Mouse (Mus musculus) lung, postnatal 36 days (tissue): ENCODE results near the gene Hbq1a.
"Not testable (repeated sequence)": the region's sequence is repeated elsewhere in the genome, so short reads cannot be mapped to it uniquely, and the experiment has no call there.

Source experiments
- DNase-seq: peaks from one replicate; pipeline ENCODE4 v3.0.0; 2022; ENCODE audit warnings: mixed read lengths

The Hbq1a gene

DNA sequence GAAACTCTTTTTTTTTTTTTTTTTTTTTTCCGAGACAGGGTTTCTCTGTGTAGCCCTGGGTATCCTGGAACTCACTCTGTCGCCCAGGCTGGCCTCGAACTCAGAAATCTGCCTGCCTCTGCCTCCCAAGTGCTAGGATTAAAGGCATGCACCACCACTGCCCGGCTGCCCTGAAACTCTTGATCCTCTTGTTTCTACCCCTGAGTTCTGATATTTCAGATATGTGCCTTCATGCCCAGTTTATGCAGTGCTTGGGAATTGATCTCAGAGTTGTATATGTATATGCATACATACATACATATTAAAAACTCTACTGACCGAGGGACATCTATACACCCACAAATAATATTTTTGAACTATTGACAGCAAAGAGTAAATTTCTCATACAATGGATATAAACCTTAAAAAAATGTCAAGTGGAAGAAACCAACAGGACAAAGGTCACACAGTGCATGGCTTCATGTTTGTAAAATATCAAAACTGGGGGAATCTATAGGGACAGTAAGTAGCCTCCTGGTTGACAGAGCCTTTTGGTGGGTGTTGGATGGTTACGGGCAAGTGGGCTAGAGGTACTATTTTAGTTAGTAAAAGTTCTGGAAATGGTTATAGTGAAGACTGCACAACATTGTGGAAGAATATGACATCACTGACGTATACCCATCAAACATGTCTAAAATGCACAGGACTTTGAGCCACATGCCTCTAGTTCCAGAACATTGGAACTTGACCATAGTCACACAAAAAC, 14.7 kb upstream of the Hbq1a start:
- no peak for DNase-seq

DNA sequence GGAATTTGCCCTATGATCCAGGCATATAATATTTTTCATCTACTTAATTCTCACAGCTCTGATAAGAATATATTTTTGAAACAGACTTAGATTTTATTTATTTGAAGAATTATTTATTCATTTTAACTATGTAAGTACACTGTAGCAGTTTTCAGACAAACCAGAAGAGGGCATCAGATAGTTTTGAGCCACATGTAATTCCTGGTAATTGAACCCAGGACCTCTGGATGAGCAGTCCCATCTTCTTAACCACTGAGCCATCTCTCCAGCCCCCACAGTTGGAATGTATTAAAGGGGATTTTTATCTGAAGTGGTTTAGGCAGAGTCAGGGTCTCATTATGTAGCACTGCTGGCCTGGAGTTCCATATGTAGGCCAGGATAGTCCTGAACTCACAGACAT, 14.0 kb upstream of the Hbq1a start:
- not testable (repeated sequence) for DNase-seq

DNA sequence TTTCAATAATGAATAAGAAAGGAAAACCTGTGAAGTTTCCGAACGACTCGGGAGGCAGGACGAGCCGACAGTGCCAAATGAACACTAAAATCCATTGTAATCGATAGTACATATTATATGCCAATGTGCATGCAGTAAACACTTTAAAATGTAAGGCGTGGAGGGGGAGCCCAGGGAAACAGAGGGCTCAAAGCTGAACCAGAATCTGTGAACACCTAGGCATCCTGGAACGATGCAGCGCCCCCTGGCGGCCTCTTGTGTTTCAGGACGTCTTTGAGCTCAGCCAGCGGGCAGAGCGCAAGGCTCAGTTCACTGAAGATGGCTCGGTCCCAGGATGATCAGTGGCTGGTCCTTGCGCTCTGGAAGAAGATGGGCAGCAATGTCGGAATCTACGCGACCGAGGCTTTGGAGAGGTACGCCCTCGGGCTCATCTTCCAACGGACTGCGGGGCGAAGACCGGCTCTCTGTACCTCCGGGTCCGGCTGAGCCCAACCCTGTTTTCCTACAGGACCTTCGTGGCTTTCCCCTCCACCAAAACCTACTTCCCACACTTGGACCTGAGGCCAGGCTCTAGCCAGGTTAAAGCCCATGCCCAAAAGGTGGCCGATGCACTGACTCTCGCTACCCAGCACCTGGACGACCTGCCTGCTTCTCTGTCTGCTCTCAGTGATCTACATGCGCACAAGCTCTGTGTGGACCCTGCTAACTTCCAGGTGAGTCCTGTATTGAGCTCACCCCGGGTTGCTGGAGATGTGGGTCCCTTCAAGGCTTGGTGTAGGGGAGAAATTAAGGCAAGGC, 13.0 kb upstream of the Hbq1a start, which contains the start of gene Hbq1b:
Gene Hbq1b, plus strand, starts transcription at position 271 of the 798 bp plus-strand sequence.
- peak; percentile 88 for DNase-seq

DNA sequence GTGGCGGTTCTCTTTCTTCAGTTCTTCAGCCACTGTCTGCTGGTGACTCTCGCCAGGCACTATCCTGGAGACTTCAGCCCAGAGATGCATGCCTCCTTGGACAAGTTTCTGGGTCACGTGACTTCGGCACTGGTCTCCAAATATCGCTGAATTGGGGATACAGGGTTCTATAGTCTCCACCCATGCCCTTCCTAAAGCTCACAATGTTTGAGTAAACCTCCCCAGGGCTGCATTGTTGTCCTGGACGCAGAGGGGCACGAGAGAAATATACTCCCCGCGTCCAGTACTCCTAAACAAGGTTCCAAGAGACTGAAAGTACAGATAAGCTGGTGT, 12.4 kb upstream of the Hbq1a start:
- DNase-seq: no peak

DNA sequence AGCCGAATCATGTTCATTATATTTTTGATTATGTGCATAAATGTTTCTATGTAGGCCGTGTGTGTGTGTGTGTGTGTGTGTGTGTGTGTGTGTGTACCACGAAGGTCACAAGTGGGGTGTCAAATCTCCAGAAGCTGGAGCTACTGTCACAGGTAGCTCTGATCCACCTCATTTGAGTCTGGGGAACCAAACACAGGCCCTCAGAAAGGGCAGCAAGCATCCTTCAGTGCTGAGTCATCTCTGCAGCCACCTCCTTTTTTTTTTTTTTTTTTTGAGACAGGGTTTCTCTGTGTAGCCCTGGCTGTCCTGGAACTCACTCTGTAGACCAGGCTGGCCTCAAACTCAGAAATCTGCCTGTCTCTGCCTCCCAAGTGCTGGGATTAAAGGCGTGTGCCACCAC, 7.0 kb upstream of the Hbq1a start:
- DNase-seq: not testable (repeated sequence)

DNA sequence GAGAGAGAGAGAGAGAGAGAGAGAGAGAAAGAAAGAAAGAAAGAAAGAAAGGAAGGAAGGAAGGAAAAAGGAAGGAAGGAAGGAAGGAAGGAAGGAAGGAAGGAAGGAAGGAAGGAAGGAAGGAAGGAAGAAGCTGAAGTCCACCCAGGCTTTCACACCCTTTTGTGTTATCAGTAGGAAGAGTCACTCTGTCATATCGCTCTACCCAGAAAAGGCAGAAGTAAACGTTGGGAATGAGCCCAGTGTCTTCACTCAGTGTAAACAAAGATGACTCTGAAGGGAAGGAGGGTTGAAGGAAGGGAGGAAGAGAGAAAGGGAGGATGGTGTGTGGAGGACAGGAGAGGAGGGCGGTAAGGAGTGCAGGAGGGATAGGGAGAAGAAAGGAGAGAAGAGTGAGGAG, 6.4 kb upstream of the Hbq1a start:
- not testable (repeated sequence) for DNase-seq

DNA sequence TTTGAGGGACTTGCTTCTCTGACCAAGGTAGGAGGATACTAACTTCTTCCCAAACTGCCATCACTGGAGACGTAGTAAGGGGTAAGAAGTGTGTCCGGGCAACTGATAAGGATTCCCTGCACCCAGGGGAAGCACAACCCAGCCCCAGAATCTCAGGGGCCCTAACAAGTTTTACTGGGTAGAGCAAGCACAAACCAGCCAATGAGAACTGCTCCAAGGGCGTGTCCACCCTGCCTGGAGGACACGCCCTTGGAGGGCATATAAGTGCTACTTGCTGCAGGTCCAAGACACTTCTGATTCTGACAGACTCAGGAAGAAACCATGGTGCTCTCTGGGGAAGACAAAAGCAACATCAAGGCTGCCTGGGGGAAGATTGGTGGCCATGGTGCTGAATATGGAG, 3.7 kb upstream of the Hbq1a start, which contains the start of gene Hba-a2:
Gene Hba-a2, plus strand, starts transcription at position 287 of the 400 bp plus-strand sequence.
- DNase-seq: not testable (repeated sequence)

DNA sequence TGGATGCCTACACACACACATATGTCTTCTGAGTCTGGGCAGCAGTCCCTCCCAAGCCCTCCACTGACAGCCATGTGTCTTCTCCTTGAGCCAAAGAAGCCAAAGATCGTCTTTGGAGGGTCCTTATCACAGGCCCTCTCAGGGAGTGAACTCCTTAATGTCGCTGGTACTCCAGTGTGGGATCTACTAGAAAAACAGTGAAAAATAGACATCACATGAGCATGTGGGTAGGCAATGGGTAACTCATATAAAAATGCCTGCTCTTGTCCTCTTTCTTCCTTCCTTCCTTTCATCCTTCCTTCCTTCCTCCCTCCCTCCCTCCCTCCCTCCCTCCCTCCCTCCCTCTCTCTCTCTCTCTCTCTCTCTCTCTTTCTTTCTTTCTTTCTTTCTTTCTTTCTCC, 2.5 kb upstream of the Hbq1a start:
- DNase-seq: not testable (repeated sequence)

DNA sequence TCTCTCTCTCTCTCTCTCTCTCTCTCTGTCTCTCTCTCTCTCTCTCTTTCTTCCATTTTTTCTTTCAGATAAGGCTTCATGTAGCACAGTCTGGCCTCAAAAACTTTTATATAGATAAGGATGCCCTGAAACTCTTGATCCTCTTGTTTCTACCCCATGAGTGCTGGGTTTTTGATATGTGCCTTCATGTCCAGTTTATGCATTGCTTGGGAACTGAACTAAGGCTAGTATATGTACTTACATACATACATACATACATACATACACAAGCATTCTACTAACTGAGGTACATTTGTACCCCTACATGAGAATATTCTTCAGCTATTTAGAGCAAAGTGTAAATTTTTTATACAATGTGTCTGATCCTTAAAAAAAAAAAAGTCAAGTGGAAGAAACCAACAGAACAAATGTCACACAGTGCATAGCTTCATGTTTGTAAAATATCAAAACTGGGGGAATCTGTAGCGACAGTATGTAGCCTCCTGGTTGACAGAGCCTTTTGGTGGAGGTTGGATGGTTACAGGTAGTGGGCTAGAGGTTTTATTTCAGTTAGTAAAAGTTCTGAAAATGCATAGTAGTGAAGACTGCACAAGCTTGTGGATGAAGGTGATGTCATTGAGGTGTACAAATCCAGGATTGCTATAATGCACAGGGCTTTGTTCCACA, 1.9 kb upstream of the Hbq1a start:
- DNase-seq: no peak

DNA sequence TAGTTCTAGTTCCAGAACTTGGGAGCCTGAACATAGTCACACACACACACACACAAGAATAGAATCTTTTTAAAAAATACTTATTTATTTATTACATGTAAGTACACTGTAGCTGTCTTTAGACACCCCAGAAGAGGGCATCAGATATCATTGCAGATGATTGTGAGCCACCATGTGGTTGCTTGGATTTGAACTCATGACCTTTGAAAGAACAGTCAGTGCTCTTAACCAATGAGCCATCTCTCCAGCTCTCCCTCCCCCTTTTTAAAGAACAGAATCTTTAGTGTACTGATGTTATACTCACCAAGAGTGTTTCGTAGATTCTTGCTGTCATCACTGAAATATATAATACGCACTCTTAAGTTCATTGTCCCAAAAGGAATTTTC, 1.3 kb upstream of the Hbq1a start:
- no peak for DNase-seq

DNA sequence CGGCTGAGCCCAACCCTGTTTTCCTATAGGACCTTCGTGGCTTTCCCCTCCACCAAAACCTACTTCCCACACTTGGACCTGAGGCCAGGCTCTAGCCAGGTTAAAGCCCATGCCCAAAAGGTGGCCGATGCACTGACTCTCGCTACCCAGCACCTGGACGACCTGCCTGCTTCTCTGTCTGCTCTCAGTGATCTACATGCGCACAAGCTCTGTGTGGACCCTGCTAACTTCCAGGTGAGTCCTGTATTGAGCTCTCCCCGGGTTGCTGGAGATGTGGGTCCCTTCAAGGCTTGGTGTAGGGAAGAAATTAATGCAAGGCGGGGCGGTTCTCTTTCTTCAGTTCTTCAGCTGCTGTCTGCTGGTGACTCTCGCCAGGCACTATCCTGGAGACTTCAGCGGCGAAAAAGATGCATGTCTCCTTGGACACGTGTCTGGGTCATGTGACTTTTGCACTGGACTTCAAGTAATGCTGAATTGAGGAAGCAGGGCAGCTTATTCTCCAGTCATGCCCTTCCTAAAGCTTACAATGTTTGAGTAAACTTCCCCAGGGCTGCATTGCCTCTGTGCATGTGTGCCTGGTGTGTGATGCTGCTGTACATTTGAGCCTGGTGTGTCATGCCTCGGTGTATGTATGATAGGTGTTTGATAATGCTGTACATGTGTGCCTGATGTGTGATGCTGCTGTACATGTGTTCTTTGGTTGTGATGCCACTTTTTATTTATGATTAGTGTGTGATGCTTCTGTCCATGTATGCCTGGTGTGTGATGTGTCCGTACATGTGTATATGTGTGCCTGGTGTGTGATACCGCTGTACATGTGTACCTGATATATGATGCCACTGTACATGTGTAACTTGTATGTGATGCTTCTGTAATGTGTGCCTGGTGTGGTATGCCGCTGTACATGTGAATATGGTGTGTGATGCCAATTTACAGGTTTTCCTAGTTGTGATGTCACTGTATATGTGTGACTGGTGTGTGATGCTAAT, 704 bp downstream of the Hbq1a start:
- no peak for DNase-seq

DNA sequence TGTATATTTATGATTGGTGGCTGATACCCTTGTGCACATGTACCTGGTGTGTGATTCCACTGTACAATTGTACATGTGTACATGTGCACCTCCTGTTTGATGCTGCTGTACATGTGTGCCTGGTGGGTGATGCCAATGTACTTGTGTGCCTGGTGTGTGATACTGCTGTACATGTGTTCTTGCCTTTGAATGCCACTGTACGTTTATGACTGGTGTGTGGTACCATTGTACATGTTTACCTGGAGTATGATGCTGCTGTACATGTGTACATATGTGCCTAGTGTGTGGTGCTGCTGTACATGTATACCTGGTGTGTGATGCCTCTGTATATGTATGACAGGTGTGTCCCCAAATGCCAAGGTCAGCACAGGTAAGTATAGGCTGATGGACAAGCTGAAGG, 1.6 kb downstream of the Hbq1a start:
- DNase-seq: no peak

DNA sequence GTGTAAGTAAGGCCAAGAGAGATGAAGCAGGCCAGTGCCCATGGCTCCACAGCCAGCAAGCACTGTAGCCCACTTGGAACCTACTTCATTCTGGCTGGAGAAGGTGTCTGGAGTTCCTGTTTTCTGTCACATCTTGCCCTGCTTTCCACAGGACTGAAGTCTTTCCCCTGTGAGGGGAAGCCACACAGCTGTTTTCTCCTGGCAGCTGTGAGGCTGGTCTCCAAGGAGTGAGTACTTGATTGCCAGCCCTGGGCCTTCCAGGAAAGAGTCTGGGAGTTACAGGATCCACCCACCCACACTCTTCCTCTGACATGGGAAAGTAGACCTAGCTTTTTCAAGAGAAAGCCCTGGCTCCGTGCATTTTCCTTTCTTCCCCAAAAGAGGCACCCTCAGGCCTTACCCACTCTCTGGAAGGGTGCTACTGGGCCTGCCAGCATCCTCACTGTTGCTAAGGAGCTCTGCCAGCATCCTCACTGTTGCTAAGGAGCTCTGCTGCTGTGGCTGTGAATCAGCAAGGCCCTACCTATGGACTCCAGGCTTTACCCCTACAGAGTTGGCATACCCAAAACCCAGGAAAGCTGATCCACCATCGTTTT, 3.1 kb downstream of the Hbq1a start:
- DNase-seq: peak; percentile 36

DNA sequence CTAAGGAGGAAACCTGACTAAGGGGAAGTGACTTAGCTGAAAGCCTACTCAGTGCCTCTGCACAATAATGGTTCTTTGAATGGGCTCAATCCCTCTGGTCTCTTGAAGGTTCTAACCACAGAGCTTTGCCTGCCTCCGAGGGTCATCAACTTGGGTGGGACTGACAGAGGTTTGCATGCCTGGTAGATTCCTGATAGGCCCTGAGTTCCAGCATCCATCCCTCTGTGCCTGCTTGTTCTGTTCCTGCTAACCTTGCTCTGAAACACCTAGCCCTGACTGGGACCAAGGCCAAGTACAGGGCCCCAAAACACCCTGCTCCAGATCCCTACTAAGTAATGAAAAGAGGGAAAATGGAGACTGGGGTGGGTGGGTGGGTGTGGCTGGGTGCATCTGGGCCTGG, 3.6 kb downstream of the Hbq1a start:
- DNase-seq: no peak

DNA sequence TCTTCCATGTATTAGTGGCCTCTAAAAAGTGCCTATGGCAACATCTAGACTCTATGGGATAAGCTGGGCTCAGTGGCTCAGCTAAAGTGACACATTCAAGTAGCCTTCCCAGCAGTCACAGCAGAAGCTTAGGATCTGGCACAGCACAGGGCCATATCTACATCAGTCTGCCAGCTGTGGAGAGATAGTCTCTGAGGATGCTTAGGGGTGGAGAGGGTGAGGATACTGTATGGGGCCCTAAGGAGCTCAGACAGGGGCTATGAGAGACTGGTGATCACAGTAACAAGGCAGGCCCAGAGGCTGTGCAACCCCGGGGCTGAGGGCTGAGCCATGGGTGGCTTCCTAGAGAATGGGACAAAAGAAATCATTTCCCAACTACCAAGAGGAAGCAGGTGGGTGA, 7.1 kb downstream of the Hbq1a start:
- no peak for DNase-seq

DNA sequence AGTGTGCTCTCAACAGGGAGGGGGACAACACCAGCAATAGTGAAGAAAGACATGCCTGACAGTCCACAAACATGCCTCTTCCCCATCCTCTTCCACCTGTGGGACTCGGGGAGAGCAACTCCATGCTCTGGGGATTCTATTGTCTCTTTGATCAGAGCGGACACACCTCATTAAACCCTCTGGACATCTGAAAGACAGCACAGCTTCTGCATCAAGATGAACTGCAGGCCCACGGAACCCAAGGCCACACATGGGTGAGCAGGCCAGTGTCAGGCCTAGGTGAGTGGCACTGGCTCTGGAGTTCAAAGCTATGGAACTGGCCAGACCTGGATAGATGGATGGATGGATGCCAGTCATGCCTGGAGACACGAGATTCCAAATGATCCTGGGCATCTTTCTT, 9.6 kb downstream of the Hbq1a start:
- no peak for DNase-seq

DNA sequence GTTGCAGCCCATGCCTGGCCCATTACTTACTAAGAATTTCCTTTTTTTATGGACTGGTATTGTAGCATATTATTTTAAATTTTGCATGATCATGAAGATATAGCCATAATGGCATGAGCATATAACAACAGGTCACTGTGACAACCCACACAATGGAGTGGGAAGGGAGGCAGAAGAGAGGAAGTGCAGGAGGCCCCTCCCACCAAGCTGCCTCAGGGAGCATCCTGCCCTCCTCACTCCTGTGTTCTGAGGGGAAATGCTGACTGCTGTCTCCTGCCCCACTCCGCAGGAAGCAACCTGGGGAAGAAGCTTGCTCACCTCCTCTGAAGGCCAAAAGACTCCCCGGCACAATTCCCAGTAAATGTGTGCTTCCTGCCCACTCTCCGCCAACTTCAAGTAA, 10.1 kb downstream of the Hbq1a start:
- DNase-seq: no peak

DNA sequence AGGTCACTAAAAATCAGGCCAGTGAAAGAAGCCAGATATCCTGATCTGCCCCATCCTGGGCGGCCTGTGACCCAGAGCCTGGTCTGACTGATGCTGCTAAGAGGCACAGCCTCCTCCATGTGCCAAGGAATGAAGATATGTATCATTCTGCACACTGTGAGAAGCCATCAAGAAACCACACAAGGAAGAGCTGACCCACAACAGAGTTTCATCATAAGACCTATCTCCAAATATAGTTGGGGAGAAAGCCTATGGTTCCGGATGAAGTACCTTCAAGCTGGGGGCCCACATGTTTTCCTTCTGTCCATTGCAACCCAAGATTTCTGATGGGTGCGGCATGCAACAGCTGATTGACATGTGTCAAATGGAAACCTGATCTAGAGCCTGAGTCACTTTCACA, 16.1 kb downstream of the Hbq1a start:
- DNase-seq: no peak

DNA sequence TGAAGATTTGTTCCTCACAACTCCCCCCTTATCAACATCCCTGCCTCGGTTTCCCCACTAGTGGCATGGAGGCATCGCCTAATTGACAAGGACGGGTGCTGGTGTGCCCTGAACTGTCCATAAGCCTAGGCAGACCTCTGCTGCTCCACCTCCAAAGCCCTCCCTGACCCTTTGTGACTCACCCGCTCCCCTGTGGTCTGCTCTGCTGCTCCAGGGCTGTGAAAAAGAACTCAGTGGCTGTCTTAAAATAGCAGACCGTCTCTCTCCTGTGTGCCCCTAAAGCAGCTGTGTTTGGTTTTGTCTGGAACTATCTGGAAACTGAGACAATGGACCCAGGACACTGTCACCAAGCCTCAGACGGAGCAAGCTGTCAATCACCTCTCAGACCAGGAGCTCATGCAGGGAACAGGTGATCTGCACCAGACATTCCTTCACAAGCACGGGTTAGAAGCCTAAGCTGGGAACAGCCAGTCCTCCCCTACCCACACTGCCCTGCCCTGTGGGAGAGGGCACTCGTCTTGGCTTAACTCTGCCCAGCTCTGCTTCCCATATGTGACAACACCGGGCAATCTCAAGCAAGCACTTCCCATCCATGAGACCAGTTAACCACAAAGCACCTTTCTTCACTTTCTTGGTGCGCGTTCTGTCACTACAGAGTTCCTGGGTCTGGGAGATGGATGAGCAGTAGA, 20.8 kb downstream of the Hbq1a start:
- no peak for DNase-seq

DNA sequence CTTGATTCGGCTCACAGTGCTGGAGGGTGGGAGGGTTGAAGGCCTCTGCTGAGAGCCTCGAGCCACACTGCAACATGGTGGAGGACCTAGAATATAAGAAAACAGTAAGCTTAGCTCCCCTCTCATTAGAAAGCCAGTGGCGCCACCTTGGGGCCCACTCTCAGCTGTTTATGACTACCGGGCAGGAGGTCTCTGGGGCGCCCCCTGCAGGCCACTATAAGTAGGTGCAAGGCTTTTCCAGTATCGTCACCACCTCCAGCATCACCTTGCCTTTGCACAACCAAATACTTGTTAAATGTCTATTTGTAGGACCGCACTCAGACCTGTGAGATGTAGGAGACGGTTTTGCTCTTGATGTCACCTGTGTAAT, 21.3 kb downstream of the Hbq1a start:
- peak; percentile 76 for DNase-seq

DNA sequence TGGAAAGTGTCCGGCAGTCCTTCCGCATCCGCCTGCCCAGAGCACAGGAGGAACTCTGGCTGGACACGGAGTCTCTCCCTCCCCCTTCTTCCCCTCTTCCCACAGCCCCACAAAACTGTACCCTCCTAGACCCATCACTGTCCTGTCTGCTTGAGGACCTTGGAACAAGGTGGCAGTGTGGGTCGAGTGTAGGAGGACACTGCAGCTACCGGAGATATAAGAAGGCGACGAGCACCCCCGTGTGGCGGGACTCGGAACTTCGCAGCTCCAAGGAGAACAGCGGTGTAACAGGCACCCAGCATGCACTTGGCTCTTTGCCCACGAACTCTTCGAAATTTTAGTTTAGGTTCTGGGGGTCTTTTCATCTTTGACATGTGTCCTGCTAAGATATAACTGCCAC, 24.7 kb downstream of the Hbq1a start:
- DNase-seq: peak; percentile 93

DNA sequence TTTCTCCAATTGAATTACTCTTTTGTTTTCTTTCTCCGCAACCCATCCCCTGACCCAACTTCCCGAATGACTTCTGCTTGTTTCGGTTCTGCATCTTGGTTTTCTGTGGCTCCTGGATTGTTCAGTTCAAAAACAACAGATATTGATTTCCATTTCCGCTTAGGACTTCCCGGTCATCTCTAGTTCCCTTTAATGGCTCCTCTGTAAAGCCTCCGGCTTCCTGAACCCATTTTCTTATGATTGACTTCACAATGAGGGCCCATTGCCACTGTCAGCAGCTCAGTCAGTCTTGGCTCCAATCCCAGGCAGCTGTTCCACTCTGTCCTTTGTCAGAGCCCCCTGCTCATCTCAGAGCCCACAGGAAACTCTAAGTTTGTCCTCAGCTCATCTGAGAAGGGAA, 31.2 kb downstream of the Hbq1a start:
- peak; percentile 56 for DNase-seq
